Mouse (Mus musculus) liver, postnatal 0 days (tissue): ENCODE measurements around the gene Olfr1009.

ENCODE experiments used
- CTCF ChIP-seq: sonication (generic); IDR thresholded peaks from 2 replicates; pipeline ENCODE4 v1.5.1; 2016; ENCODE audit warnings: antibody characterized with exemption, low read depth
- EP300 ChIP-seq: IDR thresholded peaks from 2 replicates; pipeline ENCODE4 v1.6.1; 2016; ENCODE audit warnings: antibody characterized with exemption, low read depth, mild to moderate bottlenecking

GRCm38 (mm10) chr2:85715119-85715518 is at the start of gene Olfr1009:
- no peak for TF ChIP-seq CTCF
- TF ChIP-seq EP300 = no peak
